Mouse (Mus musculus) liver, embryonic 12.5 days (tissue): ENCODE measurements around the gene Negr1. TPM values are rescaled to one million over a fixed set of nuclear protein-coding genes. Genes with fewer than 3 reads are reported as not detected.

Source experiments
- ATAC-seq: fragments of 200-750 bp; cut with Nextera tagmentation; 2 replicates; pipeline ENCODE4 v1.8.0; 2017; ENCODE audit warnings: moderate number of reproducible peaks, mild to moderate bottlenecking, moderate library complexity
- H3K27ac ChIP-seq: fragments of 300-500 bp; sonication (generic); 2 replicates; pipeline ENCODE4 v1.5.1; 2016; ENCODE audit warnings: mild to moderate bottlenecking
- H3K27me3 ChIP-seq: fragments of 300-500 bp; sonication (generic); replicated peaks from 2 replicates; pipeline ENCODE4 v1.6.1; 2016; ENCODE audit warnings: mild to moderate bottlenecking, moderate library complexity
- H3K36me3 ChIP-seq: fragments of 300-500 bp; sonication (generic); 2 replicates; pipeline ENCODE4 v1.6.1; 2016; ENCODE audit warnings: mild to moderate bottlenecking, moderate library complexity
- H3K4me1 ChIP-seq: fragments of 300-500 bp; sonication (generic); 2 replicates; pipeline ENCODE4 v1.6.1; 2016
- H3K4me2 ChIP-seq: fragments of 300-500 bp; sonication (generic); 2 replicates; pipeline ENCODE4 v1.6.1; 2016; ENCODE audit warnings: mild to moderate bottlenecking, moderate library complexity
- H3K4me3 ChIP-seq: fragments of 300-500 bp; sonication (generic); 2 replicates; pipeline ENCODE4 v1.5.1; 2016; ENCODE audit warnings: mild to moderate bottlenecking, moderate library complexity
- H3K9ac ChIP-seq: fragments of 300-500 bp; sonication (generic); 2 replicates; pipeline ENCODE4 v1.6.1; 2016; ENCODE audit warnings: mild to moderate bottlenecking, moderate library complexity
- H3K9me3 ChIP-seq: fragments of 300-500 bp; sonication (generic); replicated peaks from 2 replicates; pipeline ENCODE4 v1.6.1; 2016; ENCODE audit warnings: mild to moderate bottlenecking, moderate library complexity
- whole genome bisulfite sequencing: fragments of 180-500 bp; shearing (Covaris S2); methylation state at CpG from one replicate; pipeline ENCODE4 v1.1.7; 2016; ENCODE audit not compliant: insufficient replicate concordance; 5-methylcytosine and 5-hydroxymethylcytosine counted together
- polyA plus RNA-seq: library from polyadenylated mRNA; unstranded; fragments of >200 nt; fragmentation: Nextera tagmentation; extraction: Ambion mirVana; gene quantifications from 2 replicates; pipeline ENCODE4 v1.2.1, GENCODE M21; 2016

Gene Negr1
- polyA plus RNA-seq, 1 experiment from 2014 or later = 0.29 TPM

DNA sequence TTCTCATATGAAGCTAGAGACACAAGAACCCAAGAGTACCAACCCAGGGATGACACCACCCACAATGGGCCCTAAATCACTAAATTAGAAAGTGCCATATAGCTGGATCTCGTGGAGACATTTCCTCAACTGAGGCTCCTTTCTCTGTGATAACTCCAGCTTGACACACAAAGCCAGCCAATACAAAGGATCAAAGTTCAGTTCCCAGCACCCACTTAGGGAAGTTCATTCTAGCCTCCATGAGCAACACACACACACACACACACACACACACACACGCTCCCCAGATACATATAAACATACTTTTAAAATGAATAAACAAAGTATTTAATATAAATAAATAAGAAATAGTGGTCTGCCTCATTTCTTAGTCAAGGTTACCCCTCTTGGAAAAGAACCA is 369.4 kb downstream of the Negr1 start:
- H3K36me3 ChIP-seq = no peaks in the 10 kb centered on the region
- no peak overlapping the region for H3K4me2 ChIP-seq
- H3K9ac ChIP-seq = no peak overlapping the region
- no peaks in the 10 kb centered on the region for H3K4me1 ChIP-seq
- no peaks in the 10 kb centered on the region for H3K27me3 ChIP-seq
- H3K9me3 ChIP-seq = no peaks in the 10 kb centered on the region
- no peak overlapping the region for H3K27ac ChIP-seq
- WGBS = 70% methylated on average over 2 of the region's 2 CpGs
- H3K4me3 ChIP-seq = no peak overlapping the region
- ATAC-seq = no peak

DNA sequence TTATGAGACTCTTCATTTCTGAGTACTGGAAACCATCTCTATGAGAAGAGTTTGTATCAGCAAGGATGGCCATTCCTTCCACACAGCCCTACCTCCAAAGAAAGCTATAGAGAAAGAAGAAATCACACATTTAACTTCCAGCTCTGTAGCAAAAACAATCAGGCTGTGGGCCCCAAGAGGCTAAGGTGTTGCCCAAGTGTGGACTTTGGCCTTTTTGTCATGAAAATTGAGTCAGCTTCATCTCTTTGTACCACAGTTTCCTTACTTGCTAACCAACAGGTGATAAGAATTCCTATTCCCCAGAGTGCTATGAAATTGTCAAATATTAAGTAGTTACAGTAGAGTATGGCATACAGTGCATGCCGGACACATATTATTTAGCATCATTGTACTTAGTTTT is 369.9 kb downstream of the Negr1 start:
- Histone ChIP-seq H3K4me1 (no peaks in the 10 kb centered on the region), H3K27me3 (no peaks in the 10 kb centered on the region), H3K4me2 (no peak overlapping the region), H3K9ac (no peak overlapping the region), H3K27ac (no peak overlapping the region), H3K36me3 (no peaks in the 10 kb centered on the region), H3K9me3 (no peaks in the 10 kb centered on the region), H3K4me3 (no peak overlapping the region)
- 79% methylated on average over 1 of the region's 1 CpGs for WGBS
- no peak for ATAC-seq

DNA sequence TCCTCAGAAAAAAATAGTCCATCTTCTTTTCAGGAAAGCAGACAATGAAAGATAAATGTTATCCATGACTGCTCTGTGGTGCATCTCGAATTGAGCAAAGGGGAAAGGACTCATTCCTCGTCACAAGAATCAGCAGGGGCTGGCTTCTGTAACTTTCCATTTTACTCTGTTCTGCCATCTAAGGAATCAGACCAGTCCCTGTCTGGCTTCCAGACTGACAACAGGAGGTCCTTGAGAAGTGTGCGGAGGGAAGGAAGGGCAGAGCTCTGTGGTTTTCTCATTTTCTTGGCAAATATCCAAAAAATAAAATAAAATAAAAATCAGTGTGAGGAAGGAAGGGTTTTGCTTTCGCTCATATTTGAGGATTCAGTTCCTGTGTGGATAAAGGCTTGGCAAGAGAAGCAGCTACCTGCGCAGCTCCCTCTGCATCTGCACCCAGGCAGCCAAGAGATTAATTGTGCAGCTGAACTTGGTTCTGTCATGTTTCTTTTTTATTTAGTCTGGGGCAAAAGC is 373.2 kb downstream of the Negr1 start:
- H3K36me3 ChIP-seq = no peaks in the 10 kb centered on the region

DNA sequence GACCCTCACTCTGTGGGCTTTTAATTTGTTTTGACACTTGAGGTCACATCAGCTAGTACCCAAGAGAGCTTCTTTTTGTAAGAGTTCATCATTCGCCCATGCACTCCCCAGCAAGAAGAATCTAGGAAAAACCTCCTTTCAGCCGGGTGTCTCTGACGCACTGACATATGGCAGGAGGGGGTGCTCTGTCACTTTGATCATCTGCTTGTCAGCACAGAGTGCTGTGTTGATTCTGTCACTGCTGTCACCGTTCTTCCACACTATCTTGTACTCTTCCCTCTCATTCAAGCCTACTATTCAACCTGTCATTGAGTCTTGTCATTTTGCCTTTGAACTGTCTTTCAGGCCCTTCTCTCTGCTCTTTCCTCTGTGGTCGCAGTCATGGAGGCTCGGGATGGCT is 385.8 kb downstream of the Negr1 start:
- H3K27me3 ChIP-seq = no peaks in the 10 kb centered on the region
- H3K4me3 ChIP-seq = no peak overlapping the region
- H3K4me1 ChIP-seq = no peaks in the 10 kb centered on the region
- no peak overlapping the region for H3K4me2 ChIP-seq
- H3K9ac ChIP-seq = no peak overlapping the region
- no peak overlapping the region for H3K27ac ChIP-seq
- 53% methylated on average over 6 of the region's 6 CpGs for WGBS
- H3K36me3 ChIP-seq = no peaks in the 10 kb centered on the region
- ATAC-seq = no peak
- no peaks in the 10 kb centered on the region for H3K9me3 ChIP-seq

More for the DNA sequence above, 373.2 kb downstream of the Negr1 start:
- H3K9me3 ChIP-seq = no peaks in the 10 kb centered on the region
- no peaks in the 10 kb centered on the region for H3K4me1 ChIP-seq
- H3K27ac ChIP-seq = no peak overlapping the region
- H3K9ac ChIP-seq = no peak overlapping the region
- no peak overlapping the region for H3K4me3 ChIP-seq
- H3K4me2 ChIP-seq = no peak overlapping the region
- no peaks in the 10 kb centered on the region for H3K27me3 ChIP-seq
- no peak for ATAC-seq
- WGBS = 62% methylated on average over 5 of the region's 5 CpGs

DNA sequence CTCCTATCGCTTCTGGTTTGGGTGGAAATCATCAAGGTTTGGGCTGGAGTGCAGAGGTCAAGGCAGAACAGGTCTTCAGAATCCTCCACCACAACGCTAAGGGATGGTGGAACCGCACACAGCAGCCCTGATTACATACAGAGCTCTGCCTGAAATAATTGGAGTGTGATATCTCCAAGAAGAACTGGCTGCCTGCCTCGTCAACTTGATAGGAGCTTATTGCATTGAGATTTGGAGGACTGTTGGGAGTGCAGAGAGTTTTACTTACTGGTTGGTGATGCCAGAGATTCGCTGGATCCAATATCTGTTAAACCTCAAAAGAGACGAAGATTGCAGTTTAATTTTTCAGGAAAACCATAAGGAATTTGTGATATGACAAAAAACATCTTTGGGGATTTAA is 391.4 kb downstream of the Negr1 start:
- H3K4me1 ChIP-seq = no peaks in the 10 kb centered on the region
- ATAC-seq = no peak
- 49% methylated on average over 6 of the region's 6 CpGs for WGBS
- H3K27ac ChIP-seq = no peak overlapping the region
- H3K36me3 ChIP-seq = no peaks in the 10 kb centered on the region
- no peak overlapping the region for H3K4me2 ChIP-seq
- H3K9me3 ChIP-seq = no peaks in the 10 kb centered on the region
- no peak overlapping the region for H3K4me3 ChIP-seq
- no peaks in the 10 kb centered on the region for H3K27me3 ChIP-seq
- no peak overlapping the region for H3K9ac ChIP-seq

DNA sequence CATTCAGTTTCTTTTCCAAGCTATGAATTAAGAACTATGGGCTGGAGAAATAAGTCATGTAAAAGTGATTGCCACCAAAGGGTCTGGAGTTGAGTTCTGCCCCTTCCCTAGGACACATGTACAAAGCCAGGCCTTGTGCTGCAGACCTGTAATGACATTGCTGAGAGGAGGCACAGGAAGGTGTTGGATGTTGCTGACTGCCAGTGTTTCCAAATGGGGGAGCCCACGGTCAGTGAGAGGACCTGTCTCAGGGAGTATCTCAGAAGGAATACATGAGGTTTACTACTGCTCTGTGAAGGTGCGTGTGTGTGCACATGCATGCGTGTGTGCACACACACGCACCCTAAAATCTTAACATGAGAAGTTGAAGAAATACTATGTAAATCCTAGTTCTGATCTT is 393.5 kb downstream of the Negr1 start:
- no peaks in the 10 kb centered on the region for H3K4me1 ChIP-seq
- no peak for ATAC-seq
- no peaks in the 10 kb centered on the region for H3K9me3 ChIP-seq
- no peak overlapping the region for H3K27ac ChIP-seq
- 66% methylated on average over 4 of the region's 4 CpGs for WGBS
- no peak overlapping the region for H3K4me3 ChIP-seq
- H3K27me3 ChIP-seq = no peaks in the 10 kb centered on the region
- H3K36me3 ChIP-seq = no peaks in the 10 kb centered on the region
- H3K4me2 ChIP-seq = no peak overlapping the region
- H3K9ac ChIP-seq = no peak overlapping the region

DNA sequence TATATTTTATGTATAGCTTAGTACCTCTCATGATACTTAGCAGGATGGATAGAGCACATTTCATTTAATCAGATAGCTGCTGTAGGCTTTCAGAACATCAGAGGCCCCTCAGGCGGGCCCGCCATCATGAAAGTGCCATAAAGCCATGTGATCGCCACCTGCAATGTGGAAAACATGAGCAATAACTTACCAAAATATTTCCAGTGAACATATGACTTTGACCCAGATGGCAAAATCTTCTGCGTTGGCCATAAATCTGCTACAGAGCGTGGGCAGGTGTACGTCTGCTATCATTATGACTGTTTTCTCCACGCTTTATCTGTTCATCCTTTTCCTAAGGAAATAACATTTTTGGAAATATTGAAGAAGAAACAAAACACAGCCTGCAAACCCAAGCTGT is 397.0 kb downstream of the Negr1 start:
- WGBS = 81% methylated on average over 7 of the region's 7 CpGs
- H3K4me1 ChIP-seq = no peaks in the 10 kb centered on the region
- H3K36me3 ChIP-seq = no peaks in the 10 kb centered on the region
- H3K27me3 ChIP-seq = no peaks in the 10 kb centered on the region
- ATAC-seq = no peak
- H3K4me3 ChIP-seq = no peak overlapping the region
- no peak overlapping the region for H3K4me2 ChIP-seq
- H3K9ac ChIP-seq = no peak overlapping the region
- no peak overlapping the region for H3K27ac ChIP-seq
- no peaks in the 10 kb centered on the region for H3K9me3 ChIP-seq

DNA sequence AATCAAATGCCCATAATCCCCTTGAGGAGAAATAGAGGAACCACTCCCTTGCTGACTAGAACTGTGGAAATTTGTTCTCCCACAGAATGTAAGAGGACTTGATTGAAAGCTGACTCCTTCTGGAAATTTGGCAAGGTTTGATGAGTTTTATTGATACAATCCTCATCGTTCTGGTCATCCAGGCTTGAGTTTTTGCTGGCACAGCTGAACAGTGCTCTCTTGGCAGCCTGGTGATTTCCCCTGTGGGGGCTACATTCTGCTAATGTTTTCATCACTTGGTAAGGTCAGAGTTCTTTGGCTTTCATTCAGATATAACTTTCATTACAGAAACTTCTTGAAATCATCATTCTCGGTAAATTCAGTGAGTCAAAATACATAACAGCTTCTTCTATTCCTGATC is 407.2 kb downstream of the Negr1 start:
- 62% methylated on average over 2 of the region's 2 CpGs for WGBS
- Histone ChIP-seq H3K4me1 (no peaks in the 10 kb centered on the region), H3K4me2 (no peak overlapping the region), H3K9ac (no peak overlapping the region), H3K27ac (no peak overlapping the region), H3K36me3 (no peaks in the 10 kb centered on the region), H3K27me3 (no peaks in the 10 kb centered on the region), H3K4me3 (no peak overlapping the region), H3K9me3 (no peaks in the 10 kb centered on the region)
- ATAC-seq = no peak

DNA sequence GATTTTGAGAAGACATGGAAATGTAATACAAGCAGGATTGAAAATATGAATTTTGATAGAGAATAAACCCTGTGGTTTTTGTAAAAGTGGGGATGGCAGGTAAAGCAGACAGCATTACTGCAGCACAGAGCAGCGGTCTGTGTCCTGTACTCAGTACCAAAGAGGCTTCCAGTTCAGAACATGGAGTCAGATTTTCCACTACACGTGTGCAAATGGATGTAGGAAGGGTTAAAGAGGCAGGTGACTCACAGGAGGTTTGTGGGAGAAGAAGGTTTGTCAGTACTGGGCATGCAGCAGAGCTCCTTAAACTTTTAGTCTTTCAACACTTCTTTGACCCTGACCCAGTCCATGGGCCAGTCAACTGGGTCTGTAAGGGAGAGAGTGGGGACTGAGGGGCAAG is 409.5 kb downstream of the Negr1 start:
- H3K36me3 ChIP-seq = no peaks in the 10 kb centered on the region
- 0 out of 2 replicates have a peak, but pooled peaks cover 4% of the 10 kb centered on the region for H3K9me3 ChIP-seq
- no peak overlapping the region for H3K4me2 ChIP-seq
- no peak for ATAC-seq
- no peak overlapping the region for H3K9ac ChIP-seq
- no peak overlapping the region for H3K4me3 ChIP-seq
- 53% methylated on average over 2 of the region's 2 CpGs for WGBS
- H3K4me1 ChIP-seq = no peaks in the 10 kb centered on the region
- H3K27me3 ChIP-seq = no peaks in the 10 kb centered on the region
- no peak overlapping the region for H3K27ac ChIP-seq

DNA sequence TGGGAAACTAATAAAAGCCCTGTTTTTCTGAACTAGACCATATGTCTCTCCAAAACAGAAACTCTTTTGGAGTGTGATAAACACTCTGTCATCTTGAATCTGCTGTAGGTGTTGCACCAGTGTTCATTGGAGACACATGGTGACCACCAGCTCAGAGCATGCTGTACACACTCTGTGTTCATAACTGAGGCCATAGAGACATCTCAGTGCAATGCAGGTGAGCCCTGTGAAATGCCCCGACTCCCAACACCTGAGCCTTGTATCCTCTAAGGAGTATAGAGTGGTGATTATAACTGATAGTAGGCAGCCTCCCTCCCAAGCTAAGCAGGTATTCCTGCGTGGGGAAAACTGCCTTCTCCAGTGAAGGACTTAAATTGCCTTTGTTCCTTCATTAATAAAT is 415.2 kb downstream of the Negr1 start:
- no peak for ATAC-seq
- Histone ChIP-seq H3K9ac (no peak overlapping the region), H3K9me3 (0 out of 2 replicates have a peak, but pooled peaks cover 4% of the 10 kb centered on the region), H3K4me1 (no peaks in the 10 kb centered on the region), H3K36me3 (no peaks in the 10 kb centered on the region), H3K27ac (no peak overlapping the region), H3K27me3 (no peaks in the 10 kb centered on the region), H3K4me3 (no peak overlapping the region), H3K4me2 (no peak overlapping the region)
- 40% methylated on average over 2 of the region's 2 CpGs for WGBS

DNA sequence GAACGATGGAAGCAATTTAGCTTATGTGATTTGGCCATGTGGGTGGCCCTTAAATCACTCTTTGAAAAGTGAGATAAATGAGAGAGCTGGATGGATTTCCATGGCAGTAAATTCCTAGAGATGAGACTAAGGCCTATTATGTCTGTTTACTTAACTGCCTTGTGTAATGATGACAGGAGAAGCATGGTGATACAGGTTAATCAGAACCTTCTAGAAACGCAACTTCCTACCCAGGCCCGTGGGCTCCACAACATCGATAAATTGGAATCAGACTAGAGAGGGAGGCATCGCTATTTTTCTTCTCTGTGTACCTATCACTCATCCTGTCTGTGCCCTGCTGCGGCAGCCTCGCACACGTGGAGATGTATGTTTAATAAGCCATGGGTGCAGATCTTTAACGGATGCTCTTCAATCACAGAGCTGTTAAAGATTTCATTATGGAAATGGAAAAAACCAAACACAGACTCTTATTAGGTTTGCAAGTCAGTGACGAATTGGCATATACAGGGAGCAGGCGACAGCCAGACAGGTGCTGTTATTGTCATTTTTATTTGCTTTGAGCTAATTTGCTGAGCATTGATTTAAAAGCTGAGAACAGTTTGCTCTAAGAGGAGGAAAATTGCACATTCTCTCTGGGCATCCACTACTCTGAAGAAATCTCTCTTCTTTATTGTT is 418.6 kb downstream of the Negr1 start:
- Histone ChIP-seq H3K4me2 (no peak overlapping the region), H3K4me1 (no peaks in the 10 kb centered on the region), H3K36me3 (no peaks in the 10 kb centered on the region), H3K9ac (no peak overlapping the region), H3K9me3 (no peaks in the 10 kb centered on the region), H3K4me3 (no peak overlapping the region), H3K27ac (no peak overlapping the region), H3K27me3 (no peaks in the 10 kb centered on the region)
- 71% methylated on average over 11 of the region's 11 CpGs for WGBS
- no peak for ATAC-seq

DNA sequence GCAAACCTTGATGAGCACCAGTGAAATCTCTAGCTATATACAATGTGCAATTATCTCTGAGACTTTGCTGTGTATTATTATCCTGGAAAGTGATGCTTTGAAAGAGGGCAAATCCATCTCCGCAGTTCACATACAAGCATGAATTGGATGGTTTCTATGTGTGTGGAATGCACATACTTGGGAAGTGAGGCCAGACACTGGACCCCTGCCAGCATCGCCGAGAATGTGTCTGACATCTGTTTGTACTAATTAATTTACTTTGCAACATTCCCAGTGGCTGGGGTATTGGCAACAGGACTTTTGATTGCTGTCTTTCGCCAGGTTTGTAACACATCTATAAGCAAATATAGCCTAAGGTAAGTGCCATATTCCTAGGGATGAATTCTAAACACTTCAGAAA is 420.5 kb downstream of the Negr1 start:
- Histone ChIP-seq H3K27ac (no peak overlapping the region), H3K9ac (no peak overlapping the region), H3K27me3 (no peaks in the 10 kb centered on the region), H3K9me3 (no peaks in the 10 kb centered on the region), H3K4me1 (no peaks in the 10 kb centered on the region), H3K36me3 (no peaks in the 10 kb centered on the region), H3K4me2 (no peak overlapping the region), H3K4me3 (no peak overlapping the region)
- WGBS = 60% methylated on average over 4 of the region's 4 CpGs
- no peak for ATAC-seq

DNA sequence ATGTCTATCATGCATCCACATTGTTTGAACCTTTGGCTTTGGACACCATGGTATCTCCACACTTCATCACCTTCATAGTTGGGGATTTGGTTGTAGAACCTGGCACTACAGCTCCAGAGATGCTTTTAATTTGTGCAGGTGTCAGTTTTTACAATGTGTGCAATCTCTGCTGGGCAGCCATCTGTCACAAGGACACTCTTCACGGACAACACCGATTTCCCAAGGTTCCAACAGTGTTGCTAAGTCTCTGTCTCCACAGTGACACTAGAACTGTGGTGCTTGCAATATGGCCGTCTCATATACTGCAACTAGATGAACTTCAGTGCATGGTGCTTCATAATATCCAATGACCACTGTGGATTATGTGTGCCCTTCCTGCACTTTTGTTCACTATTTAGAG is 425.5 kb downstream of the Negr1 start:
- H3K36me3 ChIP-seq = no peaks in the 10 kb centered on the region
- 68% methylated on average over 3 of the region's 3 CpGs for WGBS
- H3K9ac ChIP-seq = no peak overlapping the region
- no peak overlapping the region for H3K4me3 ChIP-seq
- no peaks in the 10 kb centered on the region for H3K4me1 ChIP-seq
- H3K27me3 ChIP-seq = no peaks in the 10 kb centered on the region
- no peak for ATAC-seq
- H3K9me3 ChIP-seq = no peaks in the 10 kb centered on the region
- H3K4me2 ChIP-seq = no peak overlapping the region
- no peak overlapping the region for H3K27ac ChIP-seq
